Mouse (Mus musculus): ENCODE data around the gene Tfpi. TPM values are rescaled to one million over a fixed set of nuclear protein-coding genes. Genes with fewer than 3 reads are reported as not detected.

Tfpi gene
- polyA plus RNA-seq, 1 experiment from 2014 or later = 14.3 TPM

GRCm38 (mm10) chr2:84481863-84482262, 5.3 kb upstream of the Tfpi start:
- peak; percentile 37 for DNase-seq (ENCODE audit: low spot score)
- no peaks in the 10 kb centered on the region for H3K4me1 ChIP-seq (ENCODE audit: control insufficient read depth, insufficient read depth, low read length)
- H3K36me3 ChIP-seq (ENCODE audit: control insufficient read depth, insufficient read depth, low read length) = no peaks in the 10 kb centered on the region
- H3K27me3 ChIP-seq (replicated peaks; ENCODE audit: control insufficient read depth, insufficient read depth, low read length) = no peaks in the 10 kb centered on the region
- no peak overlapping the region for H3K27ac ChIP-seq (ENCODE audit: low read depth, low read length)
- peak; percentile 65; the same call in 1 of the 2 replicates for ATAC-seq
- 60% methylated on average over 7 of the region's 7 CpGs for WGBS
- no peak overlapping the region for H3K4me2 ChIP-seq (ENCODE audit: low read length)
- no peak overlapping the region for H3K9ac ChIP-seq (ENCODE audit: low read length)
- no peak overlapping the region for H3K4me3 ChIP-seq (ENCODE audit: low read depth, low read length)
- no peaks in the 10 kb centered on the region for H3K9me3 ChIP-seq (replicated peaks; ENCODE audit: control insufficient read depth, low read length)

- no peaks in the 10 kb centered on the region for H3K4me1 ChIP-seq (ENCODE audit: control insufficient read depth, insufficient read depth, low read length)
- no peak overlapping the region for H3K4me3 ChIP-seq (ENCODE audit: low read depth, low read length)
- no peak overlapping the region for H3K9ac ChIP-seq (ENCODE audit: low read length)
- no peaks in the 10 kb centered on the region for H3K36me3 ChIP-seq (ENCODE audit: control insufficient read depth, insufficient read depth, low read length)
- H3K27me3 ChIP-seq (replicated peaks; ENCODE audit: control insufficient read depth, insufficient read depth, low read length) = no peaks in the 10 kb centered on the region
- no peaks in the 10 kb centered on the region for H3K9me3 ChIP-seq (replicated peaks; ENCODE audit: control insufficient read depth, low read length)
- H3K27ac ChIP-seq (ENCODE audit: low read depth, low read length) = no peak overlapping the region
- no peak for ATAC-seq
- peak; percentile 40 for DNase-seq (ENCODE audit: low spot score)
- H3K4me2 ChIP-seq (ENCODE audit: low read length) = no peak overlapping the region
- WGBS = 40% methylated on average over 3 of the region's 3 CpGs
These were observed 2.5 kb upstream of the Tfpi start for GRCm38 (mm10) chr2:84479036-84479435.

GRCm38 (mm10) chr2:84477759-84478158, 1.2 kb upstream of the Tfpi start:
- Histone ChIP-seq H3K4me2 (ENCODE audit: low read length) (no peak overlapping the region), H3K9ac (ENCODE audit: low read length) (no peak overlapping the region), H3K27ac (ENCODE audit: low read depth, low read length) (no peak overlapping the region), H3K36me3 (ENCODE audit: control insufficient read depth, insufficient read depth, low read length) (no peaks in the 10 kb centered on the region), H3K9me3 (replicated peaks; ENCODE audit: control insufficient read depth, low read length) (no peaks in the 10 kb centered on the region), H3K27me3 (replicated peaks; ENCODE audit: control insufficient read depth, insufficient read depth, low read length) (no peaks in the 10 kb centered on the region), H3K4me3 (ENCODE audit: low read depth, low read length) (no peak overlapping the region), H3K4me1 (ENCODE audit: control insufficient read depth, insufficient read depth, low read length) (no peaks in the 10 kb centered on the region)
- ATAC-seq (no peak), DNase-seq (ENCODE audit: low spot score) (no peak)
- 93% methylated on average over 6 of the region's 6 CpGs for whole genome bisulfite sequencing

GRCm38 (mm10) chr2:84476131-84476530, 444 bp downstream of the Tfpi start:
- no peak for ATAC-seq
- WGBS = 63% methylated on average over 3 of the region's 3 CpGs
- no peak overlapping the region for H3K9ac ChIP-seq (ENCODE audit: low read length)
- no peaks in the 10 kb centered on the region for H3K4me1 ChIP-seq (ENCODE audit: control insufficient read depth, insufficient read depth, low read length)
- H3K4me3 ChIP-seq (ENCODE audit: low read depth, low read length) = no peak overlapping the region
- DNase-seq (ENCODE audit: low spot score) = no peak
- no peak overlapping the region for H3K27ac ChIP-seq (ENCODE audit: low read depth, low read length)
- no peaks in the 10 kb centered on the region for H3K36me3 ChIP-seq (ENCODE audit: control insufficient read depth, insufficient read depth, low read length)
- no peaks in the 10 kb centered on the region for H3K9me3 ChIP-seq (replicated peaks; ENCODE audit: control insufficient read depth, low read length)
- H3K4me2 ChIP-seq (ENCODE audit: low read length) = no peak overlapping the region
- no peaks in the 10 kb centered on the region for H3K27me3 ChIP-seq (replicated peaks; ENCODE audit: control insufficient read depth, insufficient read depth, low read length)

- H3K27me3 ChIP-seq (replicated peaks; ENCODE audit: control insufficient read depth, insufficient read depth, low read length) = no peaks in the 10 kb centered on the region
- WGBS = 52% methylated on average over 1 of the region's 1 CpGs
- no peak for ATAC-seq
These were observed 974 bp downstream of the Tfpi start for GRCm38 (mm10) chr2:84475601-84476000.

GRCm38 (mm10) chr2:84474651-84475050, 1.9 kb downstream of the Tfpi start:
- Histone ChIP-seq H3K9me3 (replicated peaks; ENCODE audit: control insufficient read depth, low read length) (no peaks in the 10 kb centered on the region), H3K4me2 (ENCODE audit: low read length) (no peak overlapping the region), H3K27ac (ENCODE audit: low read depth, low read length) (no peak overlapping the region), H3K4me1 (ENCODE audit: control insufficient read depth, insufficient read depth, low read length) (no peaks in the 10 kb centered on the region), H3K9ac (ENCODE audit: low read length) (no peak overlapping the region), H3K36me3 (ENCODE audit: control insufficient read depth, insufficient read depth, low read length) (no peaks in the 10 kb centered on the region), H3K4me3 (ENCODE audit: low read depth, low read length) (no peak overlapping the region), H3K27me3 (replicated peaks; ENCODE audit: control insufficient read depth, insufficient read depth, low read length) (no peaks in the 10 kb centered on the region)
- ATAC-seq = no peak
- 8% methylated on average over 6 of the region's 6 CpGs for WGBS
- DNase-seq (ENCODE audit: low spot score) = no peak

More at GRCm38 (mm10) chr2:84475601-84476000, 974 bp downstream of the Tfpi start:
- no peak overlapping the region for H3K9ac ChIP-seq (ENCODE audit: low read length)
- no peaks in the 10 kb centered on the region for H3K9me3 ChIP-seq (replicated peaks; ENCODE audit: control insufficient read depth, low read length)
- no peaks in the 10 kb centered on the region for H3K36me3 ChIP-seq (ENCODE audit: control insufficient read depth, insufficient read depth, low read length)
- H3K4me3 ChIP-seq (ENCODE audit: low read depth, low read length) = no peak overlapping the region
- no peak overlapping the region for H3K27ac ChIP-seq (ENCODE audit: low read depth, low read length)
- H3K4me2 ChIP-seq (ENCODE audit: low read length) = no peak overlapping the region
- no peak for DNase-seq (ENCODE audit: low spot score)
- H3K4me1 ChIP-seq (ENCODE audit: control insufficient read depth, insufficient read depth, low read length) = no peaks in the 10 kb centered on the region

- no peak overlapping the region for H3K9ac ChIP-seq (ENCODE audit: low read length)
- H3K4me2 ChIP-seq (ENCODE audit: low read length) = no peak overlapping the region
- no peak for DNase-seq (ENCODE audit: low spot score)
- no peaks in the 10 kb centered on the region for H3K9me3 ChIP-seq (replicated peaks; ENCODE audit: control insufficient read depth, low read length)
- H3K4me3 ChIP-seq (ENCODE audit: low read depth, low read length) = no peak overlapping the region
- no peak overlapping the region for H3K27ac ChIP-seq (ENCODE audit: low read depth, low read length)
- no peak for ATAC-seq
- WGBS = 80% methylated on average over 14 of the region's 14 CpGs
- H3K27me3 ChIP-seq (replicated peaks; ENCODE audit: control insufficient read depth, insufficient read depth, low read length) = no peaks in the 10 kb centered on the region
- no peaks in the 10 kb centered on the region for H3K36me3 ChIP-seq (ENCODE audit: control insufficient read depth, insufficient read depth, low read length)
- H3K4me1 ChIP-seq (ENCODE audit: control insufficient read depth, insufficient read depth, low read length) = no peaks in the 10 kb centered on the region
These were observed 2.5 kb downstream of the Tfpi start for GRCm38 (mm10) chr2:84473941-84474530.

- ATAC-seq = no peak
These were observed 9.2 kb downstream of the Tfpi start for GRCm38 (mm10) chr2:84467391-84467790.

GRCm38 (mm10) chr2:84464956-84465355, 11.6 kb downstream of the Tfpi start:
- WGBS = 68% methylated on average over 7 of the region's 7 CpGs

More at GRCm38 (mm10) chr2:84467391-84467790, 9.2 kb downstream of the Tfpi start:
- Histone ChIP-seq H3K27ac (ENCODE audit: low read depth, low read length) (no peak overlapping the region), H3K4me2 (ENCODE audit: low read length) (no peak overlapping the region), H3K36me3 (ENCODE audit: control insufficient read depth, insufficient read depth, low read length) (no peaks in the 10 kb centered on the region), H3K4me1 (ENCODE audit: control insufficient read depth, insufficient read depth, low read length) (no peaks in the 10 kb centered on the region), H3K4me3 (ENCODE audit: low read depth, low read length) (no peak overlapping the region), H3K9me3 (replicated peaks; ENCODE audit: control insufficient read depth, low read length) (no peaks in the 10 kb centered on the region), H3K9ac (ENCODE audit: low read length) (no peak overlapping the region), H3K27me3 (replicated peaks; ENCODE audit: control insufficient read depth, insufficient read depth, low read length) (no peaks in the 10 kb centered on the region)
- no peak for DNase-seq (ENCODE audit: low spot score)
- 96% methylated on average over 4 of the region's 4 CpGs for WGBS

More at GRCm38 (mm10) chr2:84464956-84465355, 11.6 kb downstream of the Tfpi start:
- no peak overlapping the region for H3K27ac ChIP-seq (ENCODE audit: low read depth, low read length)
- ATAC-seq (no peak), DNase-seq (ENCODE audit: low spot score) (no peak)
- no peaks in the 10 kb centered on the region for H3K36me3 ChIP-seq (ENCODE audit: control insufficient read depth, insufficient read depth, low read length)
- H3K27me3 ChIP-seq (replicated peaks; ENCODE audit: control insufficient read depth, insufficient read depth, low read length) = no peaks in the 10 kb centered on the region
- H3K9me3 ChIP-seq (replicated peaks; ENCODE audit: control insufficient read depth, low read length) = no peaks in the 10 kb centered on the region
- H3K4me2 ChIP-seq (ENCODE audit: low read length) = no peak overlapping the region
- H3K9ac ChIP-seq (ENCODE audit: low read length) = no peak overlapping the region
- no peaks in the 10 kb centered on the region for H3K4me1 ChIP-seq (ENCODE audit: control insufficient read depth, insufficient read depth, low read length)
- no peak overlapping the region for H3K4me3 ChIP-seq (ENCODE audit: low read depth, low read length)

All from forebrain, embryonic 14.5 days (tissue).